Mouse (Mus musculus): ENCODE measurements at regions not wholly inside any gene's neighbourhood (a gene's known extent, or its start where the extent isn't known, plus 50 kb on each side); places are given as distances from the start of the nearest gene placed in this dataset.

- TF ChIP-seq CTCF (IDR thresholded peaks at IDR 0.05) (no peak), POLR2A (IDR thresholded peaks at IDR 0.05; ENCODE audit: insufficient read depth, low read depth, low read length) (no peak), EP300 (IDR thresholded peaks at IDR 0.05; ENCODE audit: insufficient read depth, low read depth, low read length) (no peak)
These were observed 156.8 kb upstream of the Plcz1 start for GRCm38 (mm10) chr6:140198036-140198435.

All from heart, adult 2 months (tissue).